Mouse (Mus musculus): ENCODE measurements around the gene Myo3a. TPM values are rescaled to one million over a fixed set of nuclear protein-coding genes. Genes with fewer than 3 reads are reported as not detected.
"Not testable (repeated sequence)": the region's sequence is repeated elsewhere in the genome, so short reads cannot be mapped to it uniquely, and the experiment has no call there.

Myo3a gene
- polyA plus RNA-seq, 1 experiment from 2014 or later: not detected

- no peak overlapping the region for H3K4me2 ChIP-seq (ENCODE audit: low read length)
- H3K9ac ChIP-seq (ENCODE audit: low read depth, low read length): no peak overlapping the region
- no peak for ATAC-seq
- no peaks in the 10 kb centered on the region for H3K9me3 ChIP-seq (replicated peaks; ENCODE audit: control insufficient read depth, low read length, poor library complexity, severe bottlenecking)
- no peak overlapping the region for H3K4me3 ChIP-seq (ENCODE audit: low read depth, low read length)
- H3K36me3 ChIP-seq (ENCODE audit: control insufficient read depth, insufficient read depth, low read length): no peaks in the 10 kb centered on the region
- no peak overlapping the region for H3K27ac ChIP-seq (ENCODE audit: low read length)
- H3K4me1 ChIP-seq (ENCODE audit: control insufficient read depth, insufficient read depth, low read length): peaks cover 6% of the 10 kb centered on the region; the same call in 1 of the 2 replicates
- WGBS: 80% methylated on average over 1 of the region's 1 CpGs
- H3K27me3 ChIP-seq (ENCODE audit: control insufficient read depth, insufficient read depth, low read depth, low read length): no peaks in the 10 kb centered on the region
Measured at GRCm38 (mm10) chr2:22297913-22298312, 70.6 kb downstream of the Myo3a start.

GRCm38 (mm10) chr2:22338269-22338857 lies 111.1 kb downstream of the Myo3a start:
- Histone ChIP-seq H3K27me3 (ENCODE audit: control insufficient read depth, insufficient read depth, low read depth, low read length) (no peaks in the 10 kb centered on the region), H3K27ac (ENCODE audit: low read length) (peak overlapping the region; percentile 76), H3K36me3 (ENCODE audit: control insufficient read depth, insufficient read depth, low read length) (no peaks in the 10 kb centered on the region), H3K4me1 (ENCODE audit: control insufficient read depth, insufficient read depth, low read length) (peaks cover 3% of the 10 kb centered on the region; the same call in 1 of the 2 replicates), H3K9me3 (replicated peaks; ENCODE audit: control insufficient read depth, low read length, poor library complexity, severe bottlenecking) (no peaks in the 10 kb centered on the region), H3K4me2 (ENCODE audit: low read length) (peak overlapping the region; percentile 85), H3K4me3 (ENCODE audit: low read depth, low read length) (peak overlapping the region; percentile 50), H3K9ac (ENCODE audit: low read depth, low read length) (peak overlapping the region; percentile 70)
- peak; percentile 94 for ATAC-seq
- WGBS: under 1% methylated on average over 12 of the region's 32 CpGs

- not testable (repeated sequence) for H3K27ac ChIP-seq (ENCODE audit: low read length); H3K4me1 ChIP-seq (ENCODE audit: control insufficient read depth, insufficient read depth, low read length); H3K9ac ChIP-seq (ENCODE audit: low read depth, low read length); H3K9me3 ChIP-seq (replicated peaks; ENCODE audit: control insufficient read depth, low read length, poor library complexity, severe bottlenecking); H3K4me3 ChIP-seq (ENCODE audit: low read depth, low read length); ATAC-seq; H3K4me2 ChIP-seq (ENCODE audit: low read length); H3K27me3 ChIP-seq (ENCODE audit: control insufficient read depth, insufficient read depth, low read depth, low read length); H3K36me3 ChIP-seq (ENCODE audit: control insufficient read depth, insufficient read depth, low read length)
- 97% methylated on average over 11 of the region's 11 CpGs for WGBS
Measured at GRCm38 (mm10) chr2:22410511-22410910, 183.2 kb downstream of the Myo3a start.

GRCm38 (mm10) chr2:22548421-22548820 lies 321.1 kb downstream of the Myo3a start:
- H3K4me3 ChIP-seq (ENCODE audit: low read depth, low read length): no peak overlapping the region
- 89% methylated on average over 6 of the region's 6 CpGs for WGBS
- no peaks in the 10 kb centered on the region for H3K36me3 ChIP-seq (ENCODE audit: control insufficient read depth, insufficient read depth, low read length)
- no peaks in the 10 kb centered on the region for H3K4me1 ChIP-seq (ENCODE audit: control insufficient read depth, insufficient read depth, low read length)
- H3K27ac ChIP-seq (ENCODE audit: low read length): no peak overlapping the region
- H3K9me3 ChIP-seq (replicated peaks; ENCODE audit: control insufficient read depth, low read length, poor library complexity, severe bottlenecking): no peaks in the 10 kb centered on the region
- no peak overlapping the region for H3K9ac ChIP-seq (ENCODE audit: low read depth, low read length)
- no peak for ATAC-seq
- H3K27me3 ChIP-seq (ENCODE audit: control insufficient read depth, insufficient read depth, low read depth, low read length): no peaks in the 10 kb centered on the region
- H3K4me2 ChIP-seq (ENCODE audit: low read length): no peak overlapping the region

DNA sequence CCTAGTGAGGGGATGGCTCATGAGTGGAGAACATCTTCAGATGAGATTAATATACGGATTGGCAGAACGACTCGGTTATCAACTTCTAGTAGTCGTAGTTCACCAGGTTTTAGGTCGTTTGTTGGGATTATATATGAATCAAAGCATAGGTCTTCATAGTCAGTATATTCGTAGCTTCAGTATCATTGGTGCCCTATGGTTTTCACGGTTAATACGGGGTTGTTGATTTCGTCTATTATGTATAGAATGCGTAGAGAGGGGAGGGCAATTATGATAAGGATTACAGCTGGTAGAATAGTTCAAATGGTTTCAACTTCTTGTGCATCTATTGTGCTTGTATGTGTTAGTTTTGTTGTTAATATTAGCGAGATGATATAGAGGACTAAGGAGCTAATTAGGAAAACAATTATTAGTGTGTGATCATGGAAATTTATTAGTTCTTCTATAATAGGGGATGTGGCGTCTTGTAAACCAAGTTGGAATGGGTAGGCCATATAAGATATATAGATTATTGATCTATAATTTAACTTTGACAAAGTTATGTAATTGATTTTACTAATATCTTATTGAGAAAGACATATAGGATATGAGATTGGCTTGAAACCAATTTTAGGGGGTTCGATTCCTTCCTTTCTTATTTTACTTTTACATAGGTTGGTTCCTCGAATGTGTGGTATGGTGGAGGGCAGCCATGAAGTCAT lies 360.3 kb downstream of the Myo3a start:
- H3K9me3 ChIP-seq (replicated peaks; ENCODE audit: control insufficient read depth, low read length, poor library complexity, severe bottlenecking); H3K4me3 ChIP-seq (ENCODE audit: low read depth, low read length); H3K4me2 ChIP-seq (ENCODE audit: low read length); H3K27ac ChIP-seq (ENCODE audit: low read length); H3K36me3 ChIP-seq (ENCODE audit: control insufficient read depth, insufficient read depth, low read length); H3K4me1 ChIP-seq (ENCODE audit: control insufficient read depth, insufficient read depth, low read length); H3K27me3 ChIP-seq (ENCODE audit: control insufficient read depth, insufficient read depth, low read depth, low read length); H3K9ac ChIP-seq (ENCODE audit: low read depth, low read length): not testable (repeated sequence)
- 87% methylated on average over 14 of the region's 14 CpGs for WGBS
- peak; percentile 86 for ATAC-seq

DNA sequence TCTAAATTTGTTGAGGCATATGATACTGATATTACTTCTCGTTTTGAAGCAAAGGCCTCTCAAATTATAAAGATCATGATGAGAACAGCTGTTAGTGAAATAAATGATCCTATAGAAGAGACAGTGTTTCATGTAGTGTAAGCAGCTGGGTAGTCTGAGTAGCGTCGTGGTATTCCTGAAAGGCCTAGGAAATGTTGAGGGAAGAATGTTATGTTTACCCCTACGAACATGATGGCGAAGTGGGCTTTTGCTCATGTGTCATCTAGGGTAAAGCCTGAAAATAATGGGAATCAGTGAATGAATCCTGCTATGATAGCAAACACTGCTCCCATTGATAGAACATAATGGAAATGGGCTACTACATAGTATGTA lies 360.9 kb downstream of the Myo3a start:
- not testable (repeated sequence) for H3K4me2 ChIP-seq (ENCODE audit: low read length); H3K27me3 ChIP-seq (ENCODE audit: control insufficient read depth, insufficient read depth, low read depth, low read length); H3K4me3 ChIP-seq (ENCODE audit: low read depth, low read length); H3K27ac ChIP-seq (ENCODE audit: low read length); H3K4me1 ChIP-seq (ENCODE audit: control insufficient read depth, insufficient read depth, low read length); H3K36me3 ChIP-seq (ENCODE audit: control insufficient read depth, insufficient read depth, low read length); H3K9ac ChIP-seq (ENCODE audit: low read depth, low read length); H3K9me3 ChIP-seq (replicated peaks; ENCODE audit: control insufficient read depth, low read length, poor library complexity, severe bottlenecking)
- 91% methylated on average over 5 of the region's 5 CpGs for WGBS
- peak; percentile 61 for ATAC-seq

GRCm38 (mm10) chr2:22588673-22589381 lies 361.5 kb downstream of the Myo3a start:
- not testable (repeated sequence) for H3K27ac ChIP-seq (ENCODE audit: low read length); H3K36me3 ChIP-seq (ENCODE audit: control insufficient read depth, insufficient read depth, low read length); H3K9me3 ChIP-seq (replicated peaks; ENCODE audit: control insufficient read depth, low read length, poor library complexity, severe bottlenecking); H3K4me3 ChIP-seq (ENCODE audit: low read depth, low read length); H3K4me1 ChIP-seq (ENCODE audit: control insufficient read depth, insufficient read depth, low read length); H3K27me3 ChIP-seq (ENCODE audit: control insufficient read depth, insufficient read depth, low read depth, low read length); H3K9ac ChIP-seq (ENCODE audit: low read depth, low read length); H3K4me2 ChIP-seq (ENCODE audit: low read length)
- peak; percentile 96 for ATAC-seq
- 68% methylated on average over 12 of the region's 12 CpGs for WGBS

GRCm38 (mm10) chr2:22589382-22590205 lies 362.3 kb downstream of the Myo3a start:
- not testable (repeated sequence) for H3K27me3 ChIP-seq (ENCODE audit: control insufficient read depth, insufficient read depth, low read depth, low read length); H3K4me2 ChIP-seq (ENCODE audit: low read length); H3K4me3 ChIP-seq (ENCODE audit: low read depth, low read length); H3K27ac ChIP-seq (ENCODE audit: low read length); H3K36me3 ChIP-seq (ENCODE audit: control insufficient read depth, insufficient read depth, low read length); H3K9ac ChIP-seq (ENCODE audit: low read depth, low read length); H3K9me3 ChIP-seq (replicated peaks; ENCODE audit: control insufficient read depth, low read length, poor library complexity, severe bottlenecking); H3K4me1 ChIP-seq (ENCODE audit: control insufficient read depth, insufficient read depth, low read length)
- ATAC-seq: peak; percentile 92
- 92% methylated on average over 16 of the region's 17 CpGs for WGBS

GRCm38 (mm10) chr2:22590206-22590490 lies 362.8 kb downstream of the Myo3a start:
- no peak for ATAC-seq
- Histone ChIP-seq H3K36me3 (ENCODE audit: control insufficient read depth, insufficient read depth, low read length) (no peaks in the 10 kb centered on the region), H3K4me2 (ENCODE audit: low read length) (no peak overlapping the region), H3K27me3 (ENCODE audit: control insufficient read depth, insufficient read depth, low read depth, low read length) (no peaks in the 10 kb centered on the region), H3K9me3 (replicated peaks; ENCODE audit: control insufficient read depth, low read length, poor library complexity, severe bottlenecking) (no peaks in the 10 kb centered on the region), H3K4me1 (ENCODE audit: control insufficient read depth, insufficient read depth, low read length) (no peaks in the 10 kb centered on the region), H3K27ac (ENCODE audit: low read length) (no peak overlapping the region), H3K9ac (ENCODE audit: low read depth, low read length) (no peak overlapping the region), H3K4me3 (ENCODE audit: low read depth, low read length) (no peak overlapping the region)
